Mouse (Mus musculus): ENCODE results near the gene Rbm46. TPM values are rescaled to one million over a fixed set of nuclear protein-coding genes. Genes with fewer than 3 reads are reported as not detected.

The Rbm46 gene
- total RNA-seq (2021): 1 to 10 TPM; 1.6 to 1.8 TPM
- long read RNA-seq, experiment 1, partial matches to known transcripts: 0 of 4 reads
- long read RNA-seq, experiment 1, other reads (novel, unspliced or antisense): 4 of 4 reads
- long read RNA-seq, experiment 2, partial matches to known transcripts: 1 of 3 reads
- long read RNA-seq, experiment 2, other reads (novel, unspliced or antisense): 2 of 3 reads

GRCm38 (mm10) chr3:82876372-82876739, at the start of gene Rbm46:
Gene Rbm46, minus strand, starts transcription at chr3:82876483.
- TF ChIP-seq CTCF (conservative IDR thresholded peaks at IDR 0.05): no peak
- peak; percentile 65 to 71 for DNase-seq (ENCODE audit: low spot score in 2 of 2)
- H3K4me3 ChIP-seq: peak within 1 kb of the TSS; percentile 51

DNA sequence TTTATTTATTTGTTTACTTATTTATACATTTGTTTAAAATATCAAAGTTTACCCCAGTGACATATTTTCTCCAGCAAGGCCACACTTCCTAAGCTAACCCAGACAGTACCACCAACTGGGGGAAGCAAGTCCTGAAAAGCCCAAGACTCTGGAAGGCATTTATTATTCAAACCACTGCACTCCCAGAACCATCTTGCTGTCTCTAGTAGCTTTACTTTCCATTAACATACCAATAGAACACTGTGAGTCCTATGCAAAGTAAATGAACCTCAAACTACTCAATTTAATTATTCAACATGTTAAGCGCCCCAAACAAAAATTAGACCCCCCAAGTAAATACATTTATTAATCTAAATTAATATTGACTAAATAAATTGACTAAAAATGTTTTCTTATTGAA, 39.3 kb upstream of the Rbm46 start:
- no peak for TF ChIP-seq CTCF (conservative IDR thresholded peaks at IDR 0.05)
- H3K27ac ChIP-seq: no peak overlapping the region
- no peak overlapping the region for H3K4me3 ChIP-seq
- no peak for DNase-seq (ENCODE audit: low spot score in 2 of 2)

More at GRCm38 (mm10) chr3:82876372-82876739, at the start of gene Rbm46:
- no peak within 1 kb of the TSS for H3K27ac ChIP-seq

DNA sequence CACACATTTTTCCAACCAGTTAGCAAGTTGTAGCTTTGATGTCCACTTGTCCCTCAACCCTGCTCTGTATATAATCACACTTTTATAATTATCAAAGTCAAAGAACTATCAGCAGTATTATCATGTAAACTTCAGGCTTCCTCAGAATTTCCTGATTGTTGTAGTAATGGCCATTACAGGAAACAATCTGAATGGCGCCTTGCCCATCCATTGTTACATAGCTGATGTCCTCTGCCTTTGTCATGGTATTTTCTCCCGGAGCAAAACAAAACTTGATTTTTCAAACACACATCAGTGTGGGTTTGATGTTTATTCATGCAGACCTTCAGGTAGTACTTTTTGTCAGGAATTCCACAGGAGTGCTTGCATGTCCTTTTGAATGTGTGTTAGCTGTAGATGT, 32.4 kb upstream of the Rbm46 start:
- no peak for DNase-seq (ENCODE audit: low spot score in 2 of 2)
- no peak overlapping the region for H3K27ac ChIP-seq

DNA sequence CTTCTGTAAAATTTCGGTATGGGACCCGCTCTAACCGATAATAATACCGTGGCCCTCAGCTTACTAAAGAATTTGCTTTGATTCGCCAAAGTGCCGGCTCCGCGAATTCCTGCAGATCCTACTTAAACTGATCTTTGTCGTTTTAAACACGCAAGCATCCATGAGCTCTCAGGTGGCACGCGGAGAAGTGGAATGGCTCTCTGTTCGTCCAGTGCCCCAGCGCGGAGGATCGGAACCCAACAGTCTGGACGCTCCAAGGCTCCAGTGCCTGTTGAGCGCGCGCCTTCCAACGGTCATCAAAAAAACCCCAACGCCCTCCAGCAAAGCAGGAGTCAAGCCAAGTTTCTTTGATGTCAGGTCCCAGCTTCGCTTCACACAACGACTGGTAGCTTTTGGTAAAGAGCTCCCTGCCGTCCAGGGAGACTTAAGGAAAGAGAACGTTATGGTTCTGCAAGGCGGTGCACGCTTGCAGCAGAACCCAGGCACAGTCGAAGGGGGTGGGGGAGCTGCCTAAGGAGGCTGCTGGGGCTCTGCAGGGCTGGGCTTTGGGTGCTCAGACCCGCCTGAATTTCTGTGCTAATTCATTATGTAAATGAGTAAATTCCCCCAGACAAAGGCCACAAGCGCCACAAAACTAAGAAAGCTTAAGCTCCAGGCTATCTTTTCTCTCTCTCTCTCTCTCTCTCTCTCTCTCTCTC, 28.1 kb upstream of the Rbm46 start:
- no peak overlapping the region for H3K27ac ChIP-seq
- no peak for DNase-seq (ENCODE audit: low spot score in 2 of 2)
- TF ChIP-seq CTCF (conservative IDR thresholded peaks at IDR 0.05): no peak

More for the DNA sequence above, 32.4 kb upstream of the Rbm46 start:
- TF ChIP-seq CTCF (conservative IDR thresholded peaks at IDR 0.05): no peak
- no peak overlapping the region for H3K4me3 ChIP-seq

DNA sequence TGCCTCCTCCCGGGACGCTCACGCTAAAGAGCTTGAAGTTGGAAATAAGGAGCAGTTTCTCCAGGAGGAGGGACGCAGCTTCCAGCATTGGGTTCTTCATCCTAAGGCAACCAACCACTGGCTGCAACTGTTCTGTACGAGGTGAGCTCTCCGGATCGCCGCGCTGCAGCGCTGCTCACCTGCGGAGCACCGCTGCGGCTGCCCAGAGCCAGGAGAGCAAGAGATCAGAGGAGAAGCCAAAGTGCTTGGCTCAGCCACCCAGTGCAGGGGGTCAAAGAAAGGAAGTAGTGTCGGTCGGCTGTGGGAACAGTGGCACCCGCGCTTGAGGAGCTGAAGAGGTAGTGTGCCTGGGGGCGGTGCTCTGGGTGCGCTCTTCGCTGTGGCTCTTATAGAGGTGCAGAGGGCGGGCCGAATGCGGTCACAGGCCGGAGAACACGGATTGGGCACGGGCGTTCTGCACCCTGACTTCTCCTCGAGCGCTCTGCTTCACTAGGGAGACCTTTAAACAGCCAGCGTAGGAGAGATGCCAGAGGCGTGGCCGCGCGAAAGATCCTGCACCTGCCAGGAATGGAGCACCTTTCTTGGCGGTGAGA, 27.4 kb upstream of the Rbm46 start, which contains the start of gene Lrat:
TSS of gene Lrat (minus strand) at position 361 of the 593 bp plus-strand sequence.
- no peak within 1 kb of the TSS for H3K27ac ChIP-seq
- no peak for DNase-seq (ENCODE audit: low spot score in 2 of 2)
- TF ChIP-seq CTCF (conservative IDR thresholded peaks at IDR 0.05): no peak
- peak within 1 kb of the TSS; percentile 51 for H3K4me3 ChIP-seq

More for the DNA sequence above, 28.1 kb upstream of the Rbm46 start:
- H3K4me3 ChIP-seq: peak overlapping the region; percentile 51

DNA sequence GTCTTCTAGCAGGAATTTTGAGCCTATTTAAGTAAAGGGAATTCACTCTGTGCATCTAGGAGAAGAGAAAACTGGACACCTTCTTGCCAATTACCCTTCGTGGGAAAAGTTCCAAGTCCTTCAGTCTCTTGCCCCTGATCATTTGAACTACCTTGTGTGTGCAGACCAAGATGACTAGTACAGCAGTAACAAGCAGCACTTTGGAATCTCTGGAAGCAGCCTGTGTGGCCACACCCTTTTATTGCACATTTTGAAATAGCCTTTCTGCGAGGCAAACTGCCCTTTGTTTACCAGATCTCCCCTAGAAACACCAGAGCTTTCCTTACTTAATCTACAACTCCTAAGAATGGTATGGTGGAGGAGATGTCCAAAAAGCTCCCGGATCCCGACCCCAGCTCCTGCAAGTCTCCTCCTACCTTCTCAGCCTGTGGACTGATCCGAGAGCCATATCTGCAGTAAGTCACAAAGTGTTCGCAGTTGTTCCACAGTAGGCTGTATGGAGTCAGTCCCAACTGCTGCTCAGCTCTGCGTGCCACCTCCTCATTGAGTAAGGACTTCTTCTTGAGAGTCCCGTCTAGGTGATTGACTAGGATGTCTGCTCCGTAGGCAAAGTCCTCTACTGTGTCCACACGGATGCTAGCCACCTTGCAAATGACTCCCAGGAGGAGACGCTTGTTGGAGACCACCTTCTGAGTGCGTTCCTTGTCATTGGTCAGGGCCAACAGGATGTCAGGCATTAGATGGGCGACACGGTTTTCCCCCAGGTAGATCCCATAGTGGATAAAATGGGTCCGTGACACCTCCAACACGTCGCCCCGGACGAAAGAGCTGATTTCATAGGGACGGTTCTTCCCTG, 26.7 kb upstream of the Rbm46 start:
- DNase-seq (ENCODE audit: low spot score in 2 of 2): no peak
- Histone ChIP-seq H3K27ac (no peak overlapping the region), H3K4me3 (peak overlapping the region; percentile 51; the same call in 1 of the 2 replicates)
- TF ChIP-seq CTCF (conservative IDR thresholded peaks at IDR 0.05): no peak

DNA sequence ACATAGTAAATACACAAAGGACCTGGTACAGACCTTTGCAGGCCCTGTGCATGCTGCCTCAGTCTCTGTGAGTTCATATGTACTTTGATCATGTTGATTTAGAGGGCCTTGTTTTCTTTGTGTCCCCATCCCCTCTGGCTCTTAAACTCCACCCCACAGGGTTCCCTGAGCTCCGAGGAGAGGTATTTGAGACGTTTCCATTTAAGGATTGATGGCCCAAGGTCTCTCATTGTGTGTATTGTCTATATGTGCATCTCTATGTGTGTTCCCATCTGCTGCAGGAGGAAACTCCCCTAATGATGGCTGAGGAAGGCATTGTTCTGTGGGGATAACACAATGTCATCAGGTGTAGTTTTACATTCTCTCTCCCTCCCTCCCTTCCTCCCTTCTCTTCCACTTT, 12.6 kb upstream of the Rbm46 start:
- H3K4me3 ChIP-seq: no peak overlapping the region
- no peak overlapping the region for H3K27ac ChIP-seq
- no peak for DNase-seq (ENCODE audit: low spot score in 2 of 2)
- no peak for TF ChIP-seq CTCF (conservative IDR thresholded peaks at IDR 0.05)

GRCm38 (mm10) chr3:82877258-82877657, 975 bp upstream of the Rbm46 start:
- peak; percentile 90 for TF ChIP-seq CTCF (conservative IDR thresholded peaks at IDR 0.05)
- no peak overlapping the region for H3K4me3 ChIP-seq
- H3K27ac ChIP-seq: no peak overlapping the region
- DNase-seq (ENCODE audit: low spot score in 2 of 2): peak; percentile 13 to 35

DNA sequence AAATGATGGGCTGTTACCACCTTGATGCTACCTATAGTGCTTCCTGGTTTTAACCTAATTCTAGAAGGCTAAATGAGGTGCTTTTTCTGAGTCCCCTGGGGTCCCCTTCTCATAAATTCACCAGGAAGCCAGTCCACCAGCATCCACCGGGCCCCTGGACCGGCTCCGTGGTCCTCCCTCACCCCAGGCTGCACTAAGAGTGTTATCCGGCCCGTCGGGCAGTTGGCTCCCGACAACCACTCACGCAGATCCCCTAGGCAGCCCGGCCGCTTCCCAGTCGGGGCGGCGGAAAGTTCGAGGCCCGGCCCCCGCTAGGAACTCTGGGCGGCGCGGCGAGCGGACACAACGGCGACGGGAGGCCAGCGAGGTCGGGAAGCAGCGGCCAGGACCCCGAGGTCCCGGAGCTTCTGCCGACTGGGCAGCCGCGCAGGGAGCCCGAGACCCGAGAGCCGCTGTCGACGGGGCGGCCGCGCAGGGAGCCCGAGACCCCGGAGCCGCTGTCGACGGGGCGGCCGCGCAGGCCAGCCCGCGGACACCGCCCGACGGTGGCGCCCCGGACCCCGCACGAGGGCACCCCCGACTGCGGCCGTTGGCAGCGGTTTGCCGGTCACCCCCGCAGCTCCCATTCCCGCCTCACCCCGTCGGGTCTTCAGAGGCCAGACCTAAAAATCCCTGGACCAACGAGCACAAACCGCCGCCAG, 462 bp downstream of the Rbm46 start:
- no peak for TF ChIP-seq CTCF (conservative IDR thresholded peaks at IDR 0.05)
- Histone ChIP-seq H3K4me3 (peak overlapping the region; percentile 51), H3K27ac (no peak overlapping the region)
- DNase-seq (ENCODE audit: low spot score in 2 of 2): no peak

GRCm38 (mm10) chr3:82857414-82858077, 18.7 kb downstream of the Rbm46 start:
- H3K27ac ChIP-seq: peak overlapping the region; percentile 61
- peak; percentile 76 for TF ChIP-seq CTCF (conservative IDR thresholded peaks at IDR 0.05)
- peak; percentile 4 to 51 for DNase-seq (ENCODE audit: low spot score in 2 of 2)
- no peak overlapping the region for H3K4me3 ChIP-seq

GRCm38 (mm10) chr3:82825165-82825564, 51.1 kb downstream of the Rbm46 start:
- Histone ChIP-seq H3K27ac (no peak overlapping the region), H3K4me3 (no peak overlapping the region)
- TF ChIP-seq CTCF (conservative IDR thresholded peaks at IDR 0.05): no peak
- no peak for DNase-seq (ENCODE audit: low spot score in 2 of 2)

- no peak overlapping the region for H3K27ac ChIP-seq
- H3K4me3 ChIP-seq: no peak overlapping the region
- DNase-seq (ENCODE audit: low spot score in 2 of 2): no peak
- no peak for TF ChIP-seq CTCF (conservative IDR thresholded peaks at IDR 0.05)
Measured at GRCm38 (mm10) chr3:82811851-82812250, 64.4 kb downstream of the Rbm46 start.
